Mouse (Mus musculus) hindbrain, embryonic 14.5 days (tissue): ENCODE data around the gene Bicral. TPM values are rescaled to one million over a fixed set of nuclear protein-coding genes. Genes with fewer than 3 reads are reported as not detected.
"Not testable (repeated sequence)": the region's sequence is repeated elsewhere in the genome, so short reads cannot be mapped to it uniquely, and the experiment has no call there.

Source experiments
- ATAC-seq: fragments of 200-750 bp; cut with Nextera tagmentation; 2 replicates; pipeline ENCODE4 v1.8.0; 2017; ENCODE audit warnings: moderate number of reproducible peaks, mild to moderate bottlenecking, moderate TSS enrichment, moderate library complexity; ENCODE audit not compliant: low FRiP score
- DNase-seq: peaks from one replicate; pipeline ENCODE4 v3.0.0-alpha.2; 2015; ENCODE audit warnings: low spot score
- H3K27ac ChIP-seq: fragments of 300-500 bp; sonication (generic); 2 replicates; pipeline ENCODE4 v1.5.1; 2014; ENCODE audit warnings: mild to moderate bottlenecking, moderate library complexity
- H3K27me3 ChIP-seq: fragments of 300-500 bp; sonication (generic); 2 replicates; pipeline ENCODE4 v1.6.1; 2014; ENCODE audit warnings: mild to moderate bottlenecking, low read length, mixed read lengths; ENCODE audit not compliant: control insufficient read depth, insufficient read depth
- H3K36me3 ChIP-seq: fragments of 300-500 bp; sonication (generic); replicated peaks from 2 replicates; pipeline ENCODE4 v1.6.1; 2014; ENCODE audit not compliant: control insufficient read depth, insufficient read depth
- H3K4me1 ChIP-seq: fragments of 300-500 bp; sonication (generic); replicated peaks from 2 replicates; pipeline ENCODE4 v1.6.1; 2014; ENCODE audit warnings: antibody characterized with exemption, low read length, mixed read lengths; ENCODE audit not compliant: control insufficient read depth, insufficient read depth
- H3K4me2 ChIP-seq: fragments of 300-500 bp; sonication (generic); replicated peaks from 2 replicates; pipeline ENCODE4 v1.6.1; 2014; ENCODE audit warnings: mild to moderate bottlenecking, moderate library complexity
- H3K4me3 ChIP-seq: fragments of 300-500 bp; sonication (generic); replicated peaks from 2 replicates; pipeline ENCODE4 v1.5.1; 2014; ENCODE audit warnings: mild to moderate bottlenecking, low read length
- H3K9ac ChIP-seq: fragments of 300-500 bp; sonication (generic); 2 replicates; pipeline ENCODE4 v1.6.1; 2014
- H3K9me3 ChIP-seq: fragments of 300-500 bp; sonication (generic); 2 replicates; pipeline ENCODE4 v1.6.1; 2016; ENCODE audit warnings: low read length; ENCODE audit not compliant: control insufficient read depth
- WGBS: fragments of 180-500 bp; shearing (Covaris S2); extraction: QIAGEN DNeasy Blood & Tissue Kit; methylation state at CpG from one replicate; pipeline ENCODE4 v1.1.7; 2014; 5-methylcytosine and 5-hydroxymethylcytosine counted together
- polyA plus RNA-seq: library from polyadenylated mRNA; unstranded; fragments of >200 nt; fragmentation: Nextera tagmentation; extraction: Ambion mirVana; gene quantifications from 2 replicates; pipeline ENCODE4 v1.2.1, GENCODE M21; 2014

Bicral gene
- polyA plus RNA-seq, 1 experiment from 2014 or later: 9.8 TPM

GRCm38 (mm10) chr17:46852725-46853124 is 5.6 kb downstream of the Bicral start:
- 59% methylated on average over 6 of the region's 6 CpGs for WGBS
- no peaks in the 10 kb centered on the region for H3K27me3 ChIP-seq
- no peaks in the 10 kb centered on the region for H3K36me3 ChIP-seq
- H3K9ac ChIP-seq: no peak overlapping the region
- ATAC-seq (no peak), DNase-seq (no peak)
- H3K4me3 ChIP-seq: no peak overlapping the region
- no peak overlapping the region for H3K4me2 ChIP-seq
- H3K4me1 ChIP-seq: peaks cover 32% of the 10 kb centered on the region
- H3K9me3 ChIP-seq: no peaks in the 10 kb centered on the region
- peak overlapping the region; percentile 52; the same call in 1 of the 2 replicates for H3K27ac ChIP-seq

DNA sequence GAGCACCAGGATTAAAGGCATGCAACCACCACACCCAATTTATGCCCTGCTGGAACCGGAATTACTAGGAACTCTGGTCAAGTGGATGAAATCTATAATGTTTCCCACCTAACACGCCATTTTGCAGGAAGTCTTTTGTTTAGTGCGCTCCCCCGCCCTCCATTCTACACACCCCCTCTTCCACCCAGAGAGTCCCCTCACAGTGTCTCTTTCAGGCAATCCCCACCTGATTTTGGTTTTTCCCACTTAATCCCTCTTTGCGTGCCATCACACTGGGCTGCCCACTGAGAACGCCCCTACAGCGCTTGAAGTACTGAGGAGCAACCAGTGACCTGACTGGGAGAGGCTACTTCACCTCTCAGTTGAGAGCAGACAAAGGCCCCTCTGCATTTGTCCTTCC is 11.1 kb downstream of the Bicral start:
- Histone ChIP-seq H3K9ac (no peak overlapping the region), H3K4me3 (no peak overlapping the region), H3K27me3 (no peaks in the 10 kb centered on the region), H3K9me3 (no peaks in the 10 kb centered on the region), H3K27ac (no peak overlapping the region), H3K4me2 (no peak overlapping the region), H3K36me3 (no peaks in the 10 kb centered on the region), H3K4me1 (0 out of 2 replicates have a peak, but pooled peaks cover 6% of the 10 kb centered on the region)
- WGBS: 95% methylated on average over 7 of the region's 7 CpGs
- no peak for ATAC-seq
- DNase-seq: no peak

- H3K4me2 ChIP-seq, H3K36me3 ChIP-seq, H3K9ac ChIP-seq, H3K27me3 ChIP-seq, ATAC-seq, H3K4me1 ChIP-seq, H3K4me3 ChIP-seq, DNase-seq, H3K9me3 ChIP-seq, H3K27ac ChIP-seq: not testable (repeated sequence)
- 93% methylated on average over 18 of the region's 18 CpGs for WGBS
These were observed 11.7 kb downstream of the Bicral start for GRCm38 (mm10) chr17:46846573-46846972.

- no peak overlapping the region for H3K9ac ChIP-seq
- H3K4me2 ChIP-seq: no peak overlapping the region
- 0 out of 2 replicates have a peak, but pooled peaks cover 6% of the 10 kb centered on the region for H3K4me1 ChIP-seq
- no peaks in the 10 kb centered on the region for H3K9me3 ChIP-seq
- DNase-seq (no peak), ATAC-seq (no peak)
- no peak overlapping the region for H3K4me3 ChIP-seq
- no peaks in the 10 kb centered on the region for H3K27me3 ChIP-seq
- no peak overlapping the region for H3K27ac ChIP-seq
- H3K36me3 ChIP-seq: no peaks in the 10 kb centered on the region
- 83% methylated on average over 12 of the region's 12 CpGs for WGBS
These were observed 13.0 kb downstream of the Bicral start for GRCm38 (mm10) chr17:46845262-46845661.

DNA sequence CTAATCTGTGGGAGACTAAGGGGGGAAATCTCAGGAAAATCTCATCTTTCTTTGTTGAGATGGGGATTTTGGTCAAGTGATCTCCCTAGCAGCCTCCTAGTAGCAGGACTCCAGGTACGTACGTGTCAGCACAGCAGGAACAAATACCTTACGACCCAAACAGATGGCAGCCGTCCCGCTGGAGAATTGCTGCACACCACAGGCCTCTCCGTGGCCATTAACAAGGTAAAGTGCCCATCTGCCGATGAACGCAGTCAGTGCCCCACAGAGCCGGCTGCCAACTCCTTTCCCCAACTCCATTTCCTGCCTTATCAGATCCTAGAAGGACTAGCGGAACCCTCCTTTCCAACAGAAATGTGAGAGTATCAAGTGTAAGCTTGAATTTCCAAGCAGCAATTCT is 13.5 kb downstream of the Bicral start:
- 50% methylated on average over 10 of the region's 10 CpGs for WGBS
- Histone ChIP-seq H3K27ac (peak overlapping the region; percentile 3; the same call in 1 of the 2 replicates), H3K4me1 (0 out of 2 replicates have a peak, but pooled peaks cover 6% of the 10 kb centered on the region)

DNA sequence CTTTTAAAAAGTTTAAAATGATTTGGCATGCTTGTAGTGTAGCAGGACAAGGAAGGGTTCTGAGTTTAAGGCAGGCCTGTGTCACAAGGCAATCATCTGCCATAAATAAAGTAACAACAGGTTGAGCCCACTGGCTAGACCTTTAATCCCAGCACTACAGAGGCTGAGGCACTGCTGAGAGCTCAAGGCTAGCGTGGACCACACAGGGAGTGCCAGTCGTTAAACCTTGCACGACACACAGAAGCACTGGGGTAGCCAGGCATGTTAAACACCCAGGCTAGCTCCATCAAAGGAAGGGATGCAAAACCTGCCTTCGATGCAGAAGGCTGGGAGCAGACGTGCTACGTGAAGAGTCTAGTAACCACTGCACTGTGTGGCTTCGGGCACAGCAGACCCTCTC is 14.6 kb downstream of the Bicral start:
- no peak for DNase-seq
- Histone ChIP-seq H3K27ac (no peak overlapping the region), H3K9ac (no peak overlapping the region)

More for the DNA sequence above, 13.5 kb downstream of the Bicral start:
- H3K27me3 ChIP-seq: no peaks in the 10 kb centered on the region
- no peak overlapping the region for H3K4me2 ChIP-seq
- H3K9ac ChIP-seq: no peak overlapping the region
- H3K36me3 ChIP-seq: no peaks in the 10 kb centered on the region
- H3K4me3 ChIP-seq: no peak overlapping the region
- no peaks in the 10 kb centered on the region for H3K9me3 ChIP-seq
- DNase-seq (no peak), ATAC-seq (no peak)

DNA sequence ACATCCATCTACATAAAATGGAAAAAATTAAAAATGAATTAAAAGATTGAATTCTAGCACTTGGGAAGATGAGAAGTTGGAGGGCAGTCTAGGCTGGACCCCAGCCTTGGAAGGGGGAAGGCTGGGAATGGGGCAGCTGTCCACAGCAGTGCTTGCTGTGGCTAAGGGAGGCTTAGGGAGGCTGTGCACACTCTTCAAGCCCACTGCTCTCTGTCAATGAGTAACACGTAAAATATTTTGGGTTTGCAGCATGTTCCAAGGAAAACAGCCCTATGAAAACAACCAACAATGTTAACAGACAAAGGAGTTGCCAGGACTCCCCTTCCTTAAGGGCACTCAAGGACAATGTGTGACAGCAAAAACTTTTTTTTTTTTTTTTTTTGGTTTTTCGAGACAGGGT is 15.3 kb downstream of the Bicral start:
- H3K27ac ChIP-seq: no peak overlapping the region
- H3K9me3 ChIP-seq: no peaks in the 10 kb centered on the region
- 79% methylated on average over 1 of the region's 2 CpGs for WGBS
- H3K4me3 ChIP-seq: no peak overlapping the region
- H3K36me3 ChIP-seq: no peaks in the 10 kb centered on the region
- DNase-seq (no peak), ATAC-seq (no peak)
- no peak overlapping the region for H3K4me2 ChIP-seq
- no peaks in the 10 kb centered on the region for H3K27me3 ChIP-seq
- H3K4me1 ChIP-seq: 0 out of 2 replicates have a peak, but pooled peaks cover 6% of the 10 kb centered on the region
- H3K9ac ChIP-seq: no peak overlapping the region

More for the DNA sequence above, 14.6 kb downstream of the Bicral start:
- ATAC-seq: no peak
- H3K4me2 ChIP-seq: no peak overlapping the region
- H3K4me3 ChIP-seq: no peak overlapping the region
- H3K4me1 ChIP-seq: 0 out of 2 replicates have a peak, but pooled peaks cover 6% of the 10 kb centered on the region
- H3K36me3 ChIP-seq: no peaks in the 10 kb centered on the region
- no peaks in the 10 kb centered on the region for H3K27me3 ChIP-seq
- no peaks in the 10 kb centered on the region for H3K9me3 ChIP-seq
- 61% methylated on average over 7 of the region's 7 CpGs for WGBS

DNA sequence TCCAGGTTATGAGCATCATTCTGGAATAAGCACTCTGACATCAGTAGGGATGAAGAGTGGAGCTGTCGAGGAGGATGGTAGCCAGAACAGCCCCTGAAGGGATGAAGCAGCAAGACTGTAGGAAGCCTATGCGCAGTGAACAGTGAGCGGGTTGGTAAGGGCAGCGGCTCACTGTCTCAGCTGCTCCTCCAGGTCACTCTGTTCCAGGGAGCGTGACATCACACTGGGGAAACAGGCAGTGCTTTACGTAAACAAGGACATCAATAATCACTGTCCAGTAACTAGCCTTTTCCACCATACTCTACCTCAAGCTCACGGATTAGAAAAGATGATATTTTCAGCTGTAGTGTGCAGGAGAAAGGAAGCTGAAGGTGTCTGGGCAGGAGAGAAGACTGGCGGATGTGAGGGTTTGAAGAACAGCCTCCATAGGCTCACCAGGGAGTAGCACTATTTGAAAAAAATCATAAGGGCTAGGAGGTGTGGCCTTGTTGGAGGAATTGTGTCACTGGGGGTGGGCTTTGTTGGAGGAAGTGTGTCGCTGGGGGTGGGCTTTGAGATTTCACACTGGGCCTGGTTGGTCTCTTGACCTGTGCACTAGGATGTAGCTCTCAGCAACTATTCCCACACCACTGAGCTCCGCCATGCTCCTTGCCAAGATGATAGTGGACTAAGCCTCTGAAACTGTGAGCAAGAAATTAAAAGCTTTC is 17.8 kb downstream of the Bicral start:
- Histone ChIP-seq H3K36me3 (no peaks in the 10 kb centered on the region), H3K4me1 (0 out of 2 replicates have a peak, but pooled peaks cover 6% of the 10 kb centered on the region), H3K9ac (no peak overlapping the region), H3K4me2 (no peak overlapping the region), H3K4me3 (no peak overlapping the region), H3K27ac (no peak overlapping the region), H3K9me3 (no peaks in the 10 kb centered on the region), H3K27me3 (no peaks in the 10 kb centered on the region)
- ATAC-seq (no peak), DNase-seq (no peak)
- WGBS: 88% methylated on average over 10 of the region's 10 CpGs

DNA sequence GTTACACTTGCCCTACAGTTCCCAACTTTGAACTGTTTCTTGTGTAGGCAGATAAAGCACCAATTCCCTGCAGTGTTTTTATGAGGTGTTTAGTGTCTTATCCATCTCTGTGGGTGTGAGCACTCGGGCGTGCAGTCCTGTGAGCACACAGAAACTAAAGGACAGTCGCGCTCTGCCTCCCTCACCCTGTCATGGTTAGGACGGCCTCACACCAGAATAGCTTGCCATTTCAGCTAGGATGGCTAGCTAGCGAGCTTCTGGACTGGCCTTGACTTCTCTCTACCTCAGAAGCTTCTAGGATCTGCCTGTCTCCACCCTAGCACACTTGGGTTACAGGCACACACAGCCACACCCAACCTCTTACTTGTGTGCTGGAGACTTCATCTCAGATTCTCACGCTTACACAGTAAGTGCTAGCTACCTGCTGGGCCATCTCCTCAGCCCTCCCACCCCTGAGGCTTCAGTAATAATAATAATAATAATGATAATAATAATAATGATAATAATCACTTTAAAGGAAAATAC is 19.8 kb downstream of the Bicral start:
- Histone ChIP-seq H3K36me3 (no peaks in the 10 kb centered on the region; the same call in 1 of the 2 replicates), H3K4me1 (no peaks in the 10 kb centered on the region), H3K4me3 (no peak overlapping the region), H3K4me2 (no peak overlapping the region), H3K27ac (no peak overlapping the region), H3K9me3 (no peaks in the 10 kb centered on the region), H3K27me3 (no peaks in the 10 kb centered on the region), H3K9ac (no peak overlapping the region)
- DNase-seq: no peak
- no peak for ATAC-seq
- WGBS: 77% methylated on average over 7 of the region's 7 CpGs
